Mouse (Mus musculus): ENCODE measurements around the gene Camkmt.

Camkmt gene

GRCm38 (mm10) chr17:85308566-85308965 is 218.2 kb downstream of the Camkmt start:
- DNase-seq, result no peak

GRCm38 (mm10) chr17:85309046-85309445 is 218.7 kb downstream of the Camkmt start:
- DNase-seq, result peak in 1 of 2 experiments; percentile 8

GRCm38 (mm10) chr17:85311348-85311747 is 221.0 kb downstream of the Camkmt start:
- no peak for DNase-seq

GRCm38 (mm10) chr17:85318401-85318800 is 228.0 kb downstream of the Camkmt start:
- DNase-seq, result no peak

GRCm38 (mm10) chr17:85319779-85320300 is 229.5 kb downstream of the Camkmt start:
- no peak for DNase-seq

GRCm38 (mm10) chr17:85328901-85329300 is 238.5 kb downstream of the Camkmt start:
- no peak for DNase-seq

GRCm38 (mm10) chr17:85335464-85335863 is 245.1 kb downstream of the Camkmt start:
- no peak for DNase-seq

GRCm38 (mm10) chr17:85337666-85338065 is 247.3 kb downstream of the Camkmt start:
- no peak for DNase-seq

- DNase-seq, result no peak
Observed at GRCm38 (mm10) chr17:85341134-85341700, 250.9 kb downstream of the Camkmt start.

GRCm38 (mm10) chr17:85342471-85342870 is 252.1 kb downstream of the Camkmt start:
- DNase-seq, result no peak

- no peak for DNase-seq
Observed at GRCm38 (mm10) chr17:85343435-85343834, 253.1 kb downstream of the Camkmt start.

GRCm38 (mm10) chr17:85346701-85347100 is 256.3 kb downstream of the Camkmt start:
- no peak for DNase-seq

- no peak for DNase-seq
Observed at GRCm38 (mm10) chr17:85349331-85349935, 259.1 kb downstream of the Camkmt start.

GRCm38 (mm10) chr17:85351301-85351700 is 260.9 kb downstream of the Camkmt start:
- no peak for DNase-seq

- no peak for DNase-seq
Observed at GRCm38 (mm10) chr17:85352731-85353130, 262.4 kb downstream of the Camkmt start.

GRCm38 (mm10) chr17:85353191-85353590 is 262.8 kb downstream of the Camkmt start:
- no peak for DNase-seq

GRCm38 (mm10) chr17:85353636-85354035 is 263.3 kb downstream of the Camkmt start:
- no peak for DNase-seq

- DNase-seq, result peak; percentile 39 to 71
Observed at GRCm38 (mm10) chr17:85355356-85355755, 265.0 kb downstream of the Camkmt start.

GRCm38 (mm10) chr17:85361006-85361405 is 270.7 kb downstream of the Camkmt start:
- DNase-seq, result peak; percentile 25 to 68

GRCm38 (mm10) chr17:85367319-85367718 is 277.0 kb downstream of the Camkmt start:
- no peak for DNase-seq

- DNase-seq, result no peak
Observed at GRCm38 (mm10) chr17:85368776-85369175, 278.4 kb downstream of the Camkmt start.

GRCm38 (mm10) chr17:85372076-85372475 is 281.7 kb downstream of the Camkmt start:
- no peak for DNase-seq

- no peak for DNase-seq
Observed at GRCm38 (mm10) chr17:85372523-85372922, 282.2 kb downstream of the Camkmt start.

GRCm38 (mm10) chr17:85374100-85374833 is 283.9 kb downstream of the Camkmt start:
- DNase-seq, result no peak
